Mouse (Mus musculus) embryonic fibroblast, embryonic 13.5 days (primary cell): ENCODE measurements around the gene Aunip. TPM values are rescaled to one million over a fixed set of nuclear protein-coding genes. Genes with fewer than 3 reads are reported as not detected.

Source experiments
- H3K27ac ChIP-seq: 2 replicates; pipeline ENCODE4 v1.5.1; 2012; ENCODE audit warnings: low read length, control low read depth, inconsistent platforms; ENCODE audit not compliant: insufficient read depth
- H3K4me1 ChIP-seq: 2 replicates; pipeline ENCODE4 v1.6.1; 2011; ENCODE audit warnings: low read length; ENCODE audit not compliant: control insufficient read depth, insufficient read depth
- H3K4me3 ChIP-seq: 2 replicates; pipeline ENCODE4 v1.5.1; 2011; ENCODE audit warnings: mild to moderate bottlenecking, control low read depth, low read length; ENCODE audit not compliant: insufficient read depth
- CTCF ChIP-seq: IDR thresholded peaks from 2 replicates; pipeline ENCODE4 v1.5.1; 2011; ENCODE audit warnings: mild to moderate bottlenecking, control low read depth, low read length, moderate library complexity, borderline replicate concordance; ENCODE audit not compliant: insufficient read depth
- POLR2A ChIP-seq: IDR thresholded peaks from 2 replicates; pipeline ENCODE4 v1.6.1; 2011; ENCODE audit warnings: low read depth, mild to moderate bottlenecking, control low read depth, low read length, moderate library complexity
- polyA plus RNA-seq: library from polyadenylated mRNA; stranded (reverse); fragments of >200 nt; gene quantifications from 2 replicates; pipeline ENCODE4 v1.2.4, GENCODE M21; 2011; ENCODE audit warnings: low read depth; ENCODE audit not compliant: missing spikeins, insufficient read length

The Aunip gene
- polyA plus RNA-seq, 1 experiment, result 9.7 TPM

DNA sequence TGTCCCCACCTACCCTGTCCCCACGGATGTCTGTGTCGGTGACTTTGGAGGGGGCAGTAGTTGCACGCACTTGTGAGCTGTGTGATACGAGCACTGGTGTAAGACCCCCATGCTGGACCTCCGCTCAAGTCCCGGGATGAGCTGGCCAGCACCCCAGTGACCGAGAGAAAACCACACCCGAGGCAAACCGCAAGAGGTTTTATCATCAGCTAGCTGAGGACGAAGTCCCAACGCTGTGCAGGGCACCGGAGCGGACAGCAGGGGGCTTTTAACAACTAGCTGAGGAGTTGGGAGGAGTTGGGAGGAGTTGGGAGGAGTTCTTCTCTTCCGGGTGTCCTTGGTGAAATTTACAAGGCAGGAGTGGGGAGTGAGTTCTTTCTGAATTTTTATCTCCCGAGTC lies 2.0 kb downstream of the Aunip start:
- Histone ChIP-seq H3K27ac (no peak overlapping the region), H3K4me1 (peaks cover 7% of the 10 kb centered on the region; the same call in 1 of the 2 replicates), H3K4me3 (peak overlapping the region; percentile 5)
- TF ChIP-seq POLR2A (no peak), CTCF (no peak)

DNA sequence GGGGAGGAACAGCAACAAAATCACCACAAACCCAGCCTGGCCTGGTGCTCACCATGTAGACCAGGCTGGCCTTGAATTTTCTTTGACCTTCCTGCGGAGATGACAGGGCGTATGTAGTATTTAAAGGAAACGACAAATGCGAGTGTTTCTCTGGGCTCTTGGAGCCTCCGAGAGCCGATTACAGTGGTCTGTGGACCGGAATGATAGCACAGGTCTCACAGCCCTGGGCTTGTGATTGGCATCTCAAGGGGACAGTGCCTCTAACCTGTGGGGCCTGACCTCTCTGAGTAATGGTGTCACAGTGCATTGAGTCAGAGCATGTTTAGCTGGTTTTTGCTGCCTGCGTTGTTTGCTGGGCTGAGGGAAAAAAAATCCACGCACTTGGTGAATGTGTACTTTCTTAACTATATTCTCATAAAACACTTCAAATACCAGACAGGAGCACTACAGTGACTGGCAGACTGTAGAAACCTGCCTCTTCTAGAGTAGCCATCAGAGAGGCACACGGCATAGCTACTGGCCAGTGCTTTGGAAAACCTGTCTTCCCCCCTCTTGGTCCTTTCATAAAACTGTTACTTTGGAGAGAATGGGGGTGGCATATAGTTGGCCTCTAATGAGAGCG lies 3.6 kb downstream of the Aunip start:
- TF ChIP-seq CTCF (no peak), POLR2A (no peak)
- no peak overlapping the region for H3K27ac ChIP-seq
- peaks cover 7% of the 10 kb centered on the region; the same call in 1 of the 2 replicates for H3K4me1 ChIP-seq
- no peak overlapping the region for H3K4me3 ChIP-seq

DNA sequence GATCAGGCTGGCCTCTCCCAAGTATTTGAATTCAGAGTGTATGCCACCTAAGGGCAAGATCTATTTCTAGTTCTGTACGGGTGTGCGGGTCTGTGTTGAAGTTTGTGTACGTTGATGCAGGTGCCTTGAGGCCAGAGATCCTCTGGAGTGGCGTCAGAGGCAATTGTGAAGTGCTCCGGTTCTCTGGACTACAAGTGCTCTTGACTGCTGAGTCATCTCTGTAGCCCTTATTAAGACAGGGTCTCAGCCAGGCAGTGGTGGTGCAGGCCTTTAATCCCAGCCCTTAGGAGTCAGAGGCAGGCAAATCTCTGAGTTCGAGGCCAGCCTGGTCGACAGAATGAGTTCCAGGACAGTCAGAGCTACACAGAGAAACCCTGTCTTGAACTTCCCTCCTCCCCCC lies 4.8 kb downstream of the Aunip start:
- TF ChIP-seq CTCF (no peak), POLR2A (no peak)
- no peak overlapping the region for H3K27ac ChIP-seq
- H3K4me3 ChIP-seq, result no peak overlapping the region
- peaks cover 7% of the 10 kb centered on the region; the same call in 1 of the 2 replicates for H3K4me1 ChIP-seq

DNA sequence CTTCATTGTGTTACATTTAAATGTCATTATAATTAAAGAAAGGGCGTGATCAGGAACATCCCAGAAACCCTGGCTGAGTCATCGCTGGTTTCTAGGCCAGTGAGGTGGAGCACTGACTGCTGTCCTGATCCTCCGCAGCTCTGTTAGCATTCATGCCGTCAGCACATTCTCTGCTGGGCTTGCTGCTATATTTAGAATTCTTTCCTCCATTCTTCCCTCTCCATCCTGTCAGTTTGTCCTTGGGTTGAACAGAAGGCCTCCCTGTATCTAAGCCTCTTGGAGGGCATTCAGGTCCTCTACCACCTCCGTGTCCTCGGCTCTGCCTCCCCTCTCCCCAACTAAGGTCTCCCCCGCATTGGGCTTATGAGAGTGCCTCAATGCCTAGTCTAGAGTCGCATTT lies 6.2 kb downstream of the Aunip start:
- H3K27ac ChIP-seq, result peak overlapping the region; percentile 88
- no peak overlapping the region for H3K4me3 ChIP-seq
- TF ChIP-seq POLR2A (no peak), CTCF (no peak)
- H3K4me1 ChIP-seq, result peaks cover 7% of the 10 kb centered on the region; the same call in 1 of the 2 replicates

DNA sequence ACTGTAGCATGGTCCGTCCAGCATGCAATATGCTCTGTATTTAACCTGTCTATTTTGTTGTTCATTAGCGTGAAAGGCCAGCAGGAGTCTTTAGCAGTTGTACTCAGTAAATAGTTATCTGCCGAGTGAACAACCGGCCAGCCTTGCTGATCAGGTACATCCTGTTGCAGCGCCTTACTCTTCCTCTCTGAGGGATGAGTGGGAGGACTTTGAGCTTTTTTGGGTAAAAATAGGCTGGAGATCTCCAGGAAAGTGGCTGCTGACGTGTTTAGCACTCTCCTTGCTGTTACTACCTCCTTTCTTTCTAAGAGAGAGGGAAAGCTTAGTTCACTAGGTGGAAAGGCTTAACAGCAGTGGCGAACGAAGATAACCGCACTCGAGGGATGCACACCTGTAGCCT lies 6.9 kb downstream of the Aunip start:
- peak overlapping the region; percentile 88; the same call in 1 of the 2 replicates for H3K27ac ChIP-seq
- H3K4me3 ChIP-seq, result no peak overlapping the region
- H3K4me1 ChIP-seq, result peaks cover 7% of the 10 kb centered on the region; the same call in 1 of the 2 replicates
- no peak for TF ChIP-seq POLR2A
- no peak for TF ChIP-seq CTCF

DNA sequence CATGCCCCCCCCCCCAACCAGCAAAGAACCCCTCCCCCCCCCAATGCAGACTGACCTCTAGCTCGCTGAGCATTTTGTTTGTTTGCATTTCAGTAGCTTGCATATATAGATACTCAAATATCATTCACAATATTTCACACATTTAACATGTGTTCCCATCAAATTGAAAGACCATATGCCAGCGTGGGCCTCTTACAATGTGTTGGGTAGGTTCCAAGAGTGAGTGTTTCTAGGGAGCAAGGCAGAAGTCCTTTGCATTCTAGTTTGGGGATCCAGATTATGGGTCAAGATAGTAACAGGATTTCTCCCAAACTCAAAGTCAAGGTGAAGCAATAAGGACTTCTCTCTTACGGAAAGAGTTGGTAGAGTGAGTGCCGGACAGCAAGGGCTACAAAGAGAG lies 7.7 kb downstream of the Aunip start:
- Histone ChIP-seq H3K4me1 (peaks cover 7% of the 10 kb centered on the region; the same call in 1 of the 2 replicates), H3K4me3 (no peak overlapping the region), H3K27ac (no peak overlapping the region)
- TF ChIP-seq POLR2A (no peak), CTCF (no peak)

DNA sequence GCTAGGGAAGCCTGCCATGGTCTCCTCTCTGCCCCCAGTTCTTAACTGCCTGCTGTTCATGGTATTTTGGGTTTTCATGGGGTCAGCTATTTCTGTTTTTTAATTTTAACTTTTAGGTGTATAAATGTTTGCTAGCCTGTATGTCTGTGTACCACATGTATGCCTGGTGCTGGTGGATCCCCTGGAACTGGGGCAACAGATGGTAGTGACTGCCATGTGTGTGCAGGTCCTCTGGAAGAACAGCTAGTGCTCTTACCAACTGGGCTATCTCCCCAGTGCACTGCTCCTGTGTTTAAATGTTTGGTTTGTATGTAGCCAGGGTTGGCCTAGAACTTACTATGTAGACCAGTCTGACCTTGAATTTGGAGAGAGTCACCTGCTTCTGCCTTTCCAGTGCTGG lies 8.5 kb downstream of the Aunip start:
- H3K27ac ChIP-seq, result no peak overlapping the region
- H3K4me1 ChIP-seq, result peaks cover 7% of the 10 kb centered on the region; the same call in 1 of the 2 replicates
- TF ChIP-seq CTCF, result no peak
- TF ChIP-seq POLR2A, result no peak
- no peak overlapping the region for H3K4me3 ChIP-seq

DNA sequence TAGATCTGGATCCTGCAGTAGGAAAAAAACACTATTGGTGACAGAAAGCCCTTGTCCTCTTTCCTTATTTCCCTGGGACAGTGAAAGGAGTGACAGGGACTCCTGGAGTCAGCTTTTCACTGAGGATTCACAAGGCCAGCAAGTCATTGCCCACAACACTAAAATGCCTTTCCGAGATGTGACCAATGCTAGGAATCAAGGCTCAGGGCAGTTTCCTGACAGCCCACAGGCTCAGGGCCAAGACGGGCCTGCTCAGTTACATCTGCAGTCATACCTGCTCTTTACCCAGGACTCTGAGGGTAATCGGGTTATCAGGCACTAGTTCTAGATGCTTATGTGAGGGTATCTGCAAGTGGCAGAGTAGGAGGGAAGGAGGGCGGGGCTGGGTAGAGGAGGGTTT lies 12.6 kb downstream of the Aunip start:
- no peak overlapping the region for H3K27ac ChIP-seq
- H3K4me3 ChIP-seq, result no peak overlapping the region
- no peak for TF ChIP-seq CTCF
- no peak for TF ChIP-seq POLR2A
- H3K4me1 ChIP-seq, result no peaks in the 10 kb centered on the region

DNA sequence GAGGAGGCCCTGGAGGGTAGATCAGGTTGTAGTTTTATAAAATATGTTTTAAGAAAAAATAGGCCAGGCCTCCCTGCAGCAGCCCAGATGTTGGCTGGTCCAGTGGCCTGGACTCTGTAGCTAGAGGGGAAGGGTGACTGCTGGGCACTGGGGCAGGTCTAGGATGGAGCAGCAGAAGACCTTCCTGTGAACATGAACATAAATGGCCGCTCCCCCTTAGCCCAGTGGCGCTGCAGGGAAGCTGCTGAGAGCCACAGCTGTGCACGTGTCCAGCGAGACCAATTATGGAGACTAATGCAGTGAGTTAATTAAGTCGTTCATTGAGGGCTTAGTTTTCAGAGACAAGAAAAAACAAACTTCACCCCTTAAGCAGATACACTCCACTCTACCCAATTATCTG lies 15.0 kb downstream of the Aunip start:
- H3K4me3 ChIP-seq, result no peak overlapping the region
- TF ChIP-seq CTCF, result no peak
- TF ChIP-seq POLR2A, result no peak
- H3K4me1 ChIP-seq, result no peaks in the 10 kb centered on the region
- H3K27ac ChIP-seq, result no peak overlapping the region

DNA sequence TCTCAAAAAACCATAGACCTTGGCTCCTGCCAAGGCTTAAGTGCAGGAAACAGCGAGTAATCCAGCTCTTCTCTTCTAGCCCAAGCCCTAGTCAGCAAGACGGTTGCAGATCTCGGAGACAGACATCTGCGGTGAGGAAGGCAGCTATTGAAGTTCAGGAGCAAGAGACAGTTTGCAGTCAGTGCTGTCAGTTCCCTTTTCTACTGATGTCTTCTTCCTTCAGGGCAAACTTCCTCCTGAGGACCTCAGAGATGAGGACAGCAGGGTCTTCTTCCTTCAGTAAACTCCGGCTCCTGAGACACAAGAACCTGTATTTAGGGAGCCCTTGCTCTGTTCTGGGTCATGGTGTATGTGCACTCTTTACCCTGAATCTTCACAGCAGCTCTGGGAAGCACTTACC lies 15.4 kb downstream of the Aunip start:
- no peak for TF ChIP-seq POLR2A
- TF ChIP-seq CTCF, result no peak
- H3K27ac ChIP-seq, result no peak overlapping the region
- no peak overlapping the region for H3K4me3 ChIP-seq
- H3K4me1 ChIP-seq, result no peaks in the 10 kb centered on the region

DNA sequence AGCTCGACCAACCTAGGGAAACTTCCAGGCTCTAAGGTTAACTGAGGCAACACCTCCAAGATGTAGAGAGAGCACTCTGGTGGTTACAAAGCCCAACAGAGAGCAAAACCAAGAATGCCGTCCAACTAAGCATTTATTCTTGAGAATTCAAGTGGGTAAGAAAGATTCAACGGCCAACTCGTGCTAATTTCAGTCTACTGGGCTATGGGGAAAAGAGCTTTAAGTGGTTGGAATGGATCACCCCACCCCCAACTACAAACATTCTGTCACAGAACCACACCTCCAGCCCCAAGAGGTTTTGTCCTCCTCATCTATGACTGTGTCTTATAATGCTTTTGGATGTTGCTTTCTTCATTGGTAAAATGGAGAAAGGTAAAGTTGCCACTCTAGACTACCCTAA lies 22.1 kb downstream of the Aunip start:
- TF ChIP-seq CTCF, result no peak
- TF ChIP-seq POLR2A, result no peak
- no peak overlapping the region for H3K4me3 ChIP-seq
- H3K27ac ChIP-seq, result no peak overlapping the region

More for the DNA sequence above, 22.1 kb downstream of the Aunip start:
- peaks cover 4% of the 10 kb centered on the region; the same call in 1 of the 2 replicates for H3K4me1 ChIP-seq
